Mouse (Mus musculus) T-helper 17 cell (primary cell): ENCODE measurements around the gene Icosl.
"Not testable (repeated sequence)": the region's sequence is repeated elsewhere in the genome, so short reads cannot be mapped to it uniquely, and the experiment has no call there.

Experiments
- in situ Hi-C, 2 experiments: fragments of 300-600 bp; cut with MboI, MseI; formaldehyde crosslinking; loops; 1 replicate in 1 of 2; 2 replicates in 1 of 2; pipeline ENCODE4 v1.15.1; 2025; ENCODE audit warnings: high pct_unique_total_duplicates in 2 of 2

The Icosl gene

GRCm38 (mm10) chr10:78074151-78074550 is 5.0 kb downstream of the Icosl start:
- in situ Hi-C loops: no loop called here

GRCm38 (mm10) chr10:78074977-78075376 is 5.9 kb downstream of the Icosl start:
- in situ Hi-C loops: no loop called here

GRCm38 (mm10) chr10:78077862-78078261 is 8.8 kb downstream of the Icosl start:
- in situ Hi-C loops: no loop called here

GRCm38 (mm10) chr10:78078276-78078675 is 9.2 kb downstream of the Icosl start:
- in situ Hi-C loops: no loop called here

- in situ Hi-C loops: no loop called here
Measured at GRCm38 (mm10) chr10:78079955-78080591, 11.0 kb downstream of the Icosl start.

GRCm38 (mm10) chr10:78084073-78084472 is 15.0 kb downstream of the Icosl start:
- in situ Hi-C loops: no loop called here

- in situ Hi-C loops: no loop called here
Measured at GRCm38 (mm10) chr10:78085711-78086110, 16.6 kb downstream of the Icosl start.

GRCm38 (mm10) chr10:78086444-78087061 is 17.5 kb downstream of the Icosl start:
- in situ Hi-C loops: no loop called here

- in situ Hi-C loops: no loop called here
Measured at GRCm38 (mm10) chr10:78087101-78087511, 18.0 kb downstream of the Icosl start.

GRCm38 (mm10) chr10:78090246-78090645 is 21.1 kb downstream of the Icosl start:
- in situ Hi-C loops: no loop called here

- in situ Hi-C loops: no loop called here
Measured at GRCm38 (mm10) chr10:78090706-78091491, 21.8 kb downstream of the Icosl start.

GRCm38 (mm10) chr10:78091865-78092724 is 23.0 kb downstream of the Icosl start:
- in situ Hi-C loops: no loop called here

GRCm38 (mm10) chr10:78092725-78093029 is 23.6 kb downstream of the Icosl start:
- in situ Hi-C loops: no loop called here

GRCm38 (mm10) chr10:78095221-78095620 is 26.1 kb downstream of the Icosl start:
- in situ Hi-C loops: no loop called here

GRCm38 (mm10) chr10:78095954-78096931 is 27.1 kb downstream of the Icosl start:
- in situ Hi-C loops: no loop called here

- in situ Hi-C loops: not testable (repeated sequence)
Measured at GRCm38 (mm10) chr10:78099860-78100259, 30.8 kb downstream of the Icosl start.

GRCm38 (mm10) chr10:78100989-78101780 is 32.1 kb downstream of the Icosl start:
- in situ Hi-C loops: no loop called here

- in situ Hi-C loops: no loop called here
Measured at GRCm38 (mm10) chr10:78104555-78105490, 35.7 kb downstream of the Icosl start.

GRCm38 (mm10) chr10:78105548-78105947 is 36.4 kb downstream of the Icosl start:
- in situ Hi-C loops: no loop called here
